Mouse (Mus musculus): Measurements from ENCODE around the gene Krtap3-1. TPM values are rescaled to one million over a fixed set of nuclear protein-coding genes. Genes with fewer than 3 reads are reported as not detected.
"Not testable (repeated sequence)": the region's sequence is repeated elsewhere in the genome, so short reads cannot be mapped to it uniquely, and the experiment has no call there.

The Krtap3-1 gene
- polyA plus RNA-seq (2014; fragmentation: Nextera tagmentation; extraction: Ambion mirVana), result not detected in 2 replicates

- Histone ChIP-seq H3K9me3 (ENCODE audit: control insufficient read depth, low read length) (no peaks in the 10 kb centered on the region), H3K36me3 (ENCODE audit: control insufficient read depth, insufficient read depth, low read length) (no peaks in the 10 kb centered on the region), H3K9ac (ENCODE audit: low read depth, low read length) (no peak within 1 kb of the TSS; the same call in 1 of the 2 replicates), H3K27ac (ENCODE audit: low read depth, low read length) (no peak within 1 kb of the TSS), H3K27me3 (replicated peaks; ENCODE audit: control insufficient read depth, insufficient read depth, low read length) (no peaks in the 10 kb centered on the region), H3K4me1 (replicated peaks; ENCODE audit: control insufficient read depth, insufficient read depth, low read length) (no peaks in the 10 kb centered on the region), H3K4me3 (ENCODE audit: low read depth, low read length) (no peak within 1 kb of the TSS), H3K4me2 (no peak within 1 kb of the TSS)
- WGBS, result 87% methylated on average over 7 of the region's 7 CpGs
- ATAC-seq (replicated peaks; ENCODE audit: low FRiP score), result no peak
- DNase-seq (ENCODE audit: low spot score), result no peak
Observed at GRCm38 (mm10) chr11:99566530-99566929, at the start of gene Krtap3-1. Gene Krtap3-1 (minus strand): TSS chr11:99566630.

DNA sequence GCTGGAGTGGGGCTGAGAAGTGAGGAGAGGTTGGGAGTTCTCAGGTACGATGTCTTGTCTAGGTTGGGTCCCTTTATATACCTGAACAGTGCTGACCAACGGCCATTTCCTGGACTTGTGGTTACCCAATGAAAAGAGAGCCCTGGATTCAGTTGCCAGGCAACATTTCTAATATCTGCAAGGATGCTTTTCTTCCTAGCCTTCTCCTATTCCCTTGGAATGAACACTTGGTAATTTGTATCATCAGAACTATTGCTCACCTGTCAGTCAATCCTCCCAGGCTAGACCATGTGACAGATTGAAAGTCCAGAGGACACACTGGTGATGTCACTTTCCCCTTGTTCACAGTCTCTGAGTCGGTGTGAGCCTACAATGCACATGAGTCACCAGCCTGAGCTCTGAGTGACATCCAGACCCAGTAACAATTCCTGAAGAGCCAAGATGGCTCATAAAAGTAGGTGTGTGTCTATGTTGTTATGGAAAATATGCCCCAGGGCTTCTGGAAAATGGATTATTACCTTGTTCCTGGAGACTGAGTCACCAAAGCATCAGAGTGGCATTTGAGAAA, 48.5 kb upstream of the Krtap3-1 start, which contains the start of gene Krtap2-4:
Gene Krtap2-4 (minus strand): TSS at position 51 of the 568 bp plus-strand sequence.
- H3K36me3 ChIP-seq (ENCODE audit: control insufficient read depth, insufficient read depth, low read length), result no peaks in the 10 kb centered on the region
- H3K9me3 ChIP-seq (ENCODE audit: control insufficient read depth, low read length), result no peaks in the 10 kb centered on the region
- WGBS, result 54% methylated on average over 3 of the region's 3 CpGs
- H3K4me2 ChIP-seq, result no peak within 1 kb of the TSS
- no peaks in the 10 kb centered on the region for H3K27me3 ChIP-seq (replicated peaks; ENCODE audit: control insufficient read depth, insufficient read depth, low read length)
- no peak for ATAC-seq (replicated peaks; ENCODE audit: low FRiP score)
- no peak within 1 kb of the TSS for H3K9ac ChIP-seq (ENCODE audit: low read depth, low read length)
- DNase-seq (ENCODE audit: low spot score), result no peak
- no peaks in the 10 kb centered on the region for H3K4me1 ChIP-seq (replicated peaks; ENCODE audit: control insufficient read depth, insufficient read depth, low read length)
- no peak within 1 kb of the TSS for H3K27ac ChIP-seq (ENCODE audit: low read depth, low read length)
- no peak within 1 kb of the TSS for H3K4me3 ChIP-seq (ENCODE audit: low read depth, low read length)

- not testable (repeated sequence) for H3K36me3 ChIP-seq (ENCODE audit: control insufficient read depth, insufficient read depth, low read length); H3K4me3 ChIP-seq (ENCODE audit: low read depth, low read length); H3K9ac ChIP-seq (ENCODE audit: low read depth, low read length); H3K4me1 ChIP-seq (replicated peaks; ENCODE audit: control insufficient read depth, insufficient read depth, low read length); H3K27ac ChIP-seq (ENCODE audit: low read depth, low read length); H3K4me2 ChIP-seq; DNase-seq (ENCODE audit: low spot score); H3K9me3 ChIP-seq (ENCODE audit: control insufficient read depth, low read length); H3K27me3 ChIP-seq (replicated peaks; ENCODE audit: control insufficient read depth, insufficient read depth, low read length); ATAC-seq (replicated peaks; ENCODE audit: low FRiP score)
- WGBS, result 49% methylated on average over 2 of the region's 2 CpGs
Observed at GRCm38 (mm10) chr11:99610089-99610488, 43.7 kb upstream of the Krtap3-1 start, which contains the start of gene Gm11937. Gene Gm11937 (minus strand): TSS chr11:99610189.

- ATAC-seq (replicated peaks; ENCODE audit: low FRiP score), result no peak
Observed at GRCm38 (mm10) chr11:99609126-99609525, 42.7 kb upstream of the Krtap3-1 start.

GRCm38 (mm10) chr11:99603208-99603607, 36.8 kb upstream of the Krtap3-1 start, which contains the start of gene Gm11938:
Gene Gm11938 (minus strand): TSS chr11:99603308.
- not testable (repeated sequence) for H3K36me3 ChIP-seq (ENCODE audit: control insufficient read depth, insufficient read depth, low read length); DNase-seq (ENCODE audit: low spot score); H3K27me3 ChIP-seq (replicated peaks; ENCODE audit: control insufficient read depth, insufficient read depth, low read length); H3K27ac ChIP-seq (ENCODE audit: low read depth, low read length); ATAC-seq (replicated peaks; ENCODE audit: low FRiP score); H3K9me3 ChIP-seq (ENCODE audit: control insufficient read depth, low read length); H3K4me3 ChIP-seq (ENCODE audit: low read depth, low read length); H3K4me2 ChIP-seq; H3K4me1 ChIP-seq (replicated peaks; ENCODE audit: control insufficient read depth, insufficient read depth, low read length); H3K9ac ChIP-seq (ENCODE audit: low read depth, low read length)
- 33% methylated on average over 1 of the region's 1 CpGs for WGBS

More at GRCm38 (mm10) chr11:99609126-99609525, 42.7 kb upstream of the Krtap3-1 start:
- DNase-seq (ENCODE audit: low spot score), result no peak
- H3K9ac ChIP-seq (ENCODE audit: low read depth, low read length), result no peak overlapping the region
- H3K27me3 ChIP-seq (replicated peaks; ENCODE audit: control insufficient read depth, insufficient read depth, low read length), result no peaks in the 10 kb centered on the region
- H3K4me3 ChIP-seq (ENCODE audit: low read depth, low read length), result no peak overlapping the region
- WGBS, result 62% methylated on average over 1 of the region's 1 CpGs
- H3K27ac ChIP-seq (ENCODE audit: low read depth, low read length), result no peak overlapping the region
- H3K4me1 ChIP-seq (replicated peaks; ENCODE audit: control insufficient read depth, insufficient read depth, low read length), result no peaks in the 10 kb centered on the region
- no peaks in the 10 kb centered on the region for H3K9me3 ChIP-seq (ENCODE audit: control insufficient read depth, low read length)
- H3K36me3 ChIP-seq (ENCODE audit: control insufficient read depth, insufficient read depth, low read length), result no peaks in the 10 kb centered on the region
- H3K4me2 ChIP-seq, result no peak overlapping the region

DNA sequence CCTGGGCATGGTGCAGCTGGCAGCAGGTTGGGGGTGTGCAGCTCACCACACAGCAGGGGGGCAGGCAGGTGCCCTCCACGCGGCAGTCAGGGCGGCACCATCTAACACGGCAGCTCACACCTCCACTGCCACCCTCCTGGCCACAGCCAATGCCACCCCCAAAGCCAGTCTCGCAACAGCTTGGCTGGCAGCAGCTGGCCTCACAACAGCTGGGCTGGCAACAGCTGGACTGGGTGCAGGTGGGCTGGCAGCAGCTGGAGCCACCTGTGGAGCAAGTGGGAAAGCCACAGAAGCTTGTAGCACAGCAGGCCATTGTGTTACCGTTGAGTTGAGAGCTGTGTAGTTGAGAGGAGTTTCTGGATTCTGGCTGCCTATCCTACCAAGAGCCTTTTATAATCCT, 31.3 kb upstream of the Krtap3-1 start, which contains the start of gene Krtap9-3:
Gene Krtap9-3 (minus strand): TSS at position 364 of the 400 bp plus-strand sequence.
- WGBS, result 82% methylated on average over 6 of the region's 6 CpGs
- not testable (repeated sequence) for ATAC-seq (replicated peaks; ENCODE audit: low FRiP score); H3K27me3 ChIP-seq (replicated peaks; ENCODE audit: control insufficient read depth, insufficient read depth, low read length); H3K4me3 ChIP-seq (ENCODE audit: low read depth, low read length); H3K9ac ChIP-seq (ENCODE audit: low read depth, low read length); H3K4me2 ChIP-seq; DNase-seq (ENCODE audit: low spot score); H3K27ac ChIP-seq (ENCODE audit: low read depth, low read length); H3K4me1 ChIP-seq (replicated peaks; ENCODE audit: control insufficient read depth, insufficient read depth, low read length); H3K36me3 ChIP-seq (ENCODE audit: control insufficient read depth, insufficient read depth, low read length); H3K9me3 ChIP-seq (ENCODE audit: control insufficient read depth, low read length)

DNA sequence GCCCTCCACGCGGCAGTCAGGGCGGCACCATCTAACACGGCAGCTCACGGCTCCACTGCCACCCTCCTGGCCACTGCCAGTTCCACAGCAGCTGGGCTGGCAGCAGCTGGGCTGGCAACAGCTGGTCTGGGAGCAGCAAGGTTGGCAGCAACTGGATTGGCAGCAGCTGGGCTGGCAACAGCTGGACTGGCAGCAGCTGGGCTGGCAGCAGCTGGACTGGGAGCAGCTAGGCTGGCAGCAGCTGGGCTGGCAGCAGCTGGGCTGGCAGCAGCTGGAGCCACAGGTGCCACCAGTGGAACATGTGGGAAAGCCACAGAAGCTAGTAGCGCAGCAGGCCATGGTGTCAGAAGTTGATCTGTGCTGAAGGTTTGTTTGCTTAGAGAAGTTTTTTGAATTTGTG, 24.6 kb upstream of the Krtap3-1 start, which contains the start of gene Krtap1-3:
Gene Krtap1-3 (minus strand): TSS at position 359 of the 400 bp plus-strand sequence.
- DNase-seq (ENCODE audit: low spot score), result no peak
- H3K4me1 ChIP-seq (replicated peaks; ENCODE audit: control insufficient read depth, insufficient read depth, low read length), result no peaks in the 10 kb centered on the region
- H3K27me3 ChIP-seq (replicated peaks; ENCODE audit: control insufficient read depth, insufficient read depth, low read length), result no peaks in the 10 kb centered on the region
- no peak within 1 kb of the TSS for H3K4me2 ChIP-seq
- H3K9me3 ChIP-seq (ENCODE audit: control insufficient read depth, low read length), result no peaks in the 10 kb centered on the region
- 93% methylated on average over 6 of the region's 6 CpGs for WGBS
- ATAC-seq (replicated peaks; ENCODE audit: low FRiP score), result no peak
- no peaks in the 10 kb centered on the region for H3K36me3 ChIP-seq (ENCODE audit: control insufficient read depth, insufficient read depth, low read length)
- no peak within 1 kb of the TSS for H3K4me3 ChIP-seq (ENCODE audit: low read depth, low read length)
- H3K9ac ChIP-seq (ENCODE audit: low read depth, low read length), result no peak within 1 kb of the TSS
- no peak within 1 kb of the TSS for H3K27ac ChIP-seq (ENCODE audit: low read depth, low read length)

DNA sequence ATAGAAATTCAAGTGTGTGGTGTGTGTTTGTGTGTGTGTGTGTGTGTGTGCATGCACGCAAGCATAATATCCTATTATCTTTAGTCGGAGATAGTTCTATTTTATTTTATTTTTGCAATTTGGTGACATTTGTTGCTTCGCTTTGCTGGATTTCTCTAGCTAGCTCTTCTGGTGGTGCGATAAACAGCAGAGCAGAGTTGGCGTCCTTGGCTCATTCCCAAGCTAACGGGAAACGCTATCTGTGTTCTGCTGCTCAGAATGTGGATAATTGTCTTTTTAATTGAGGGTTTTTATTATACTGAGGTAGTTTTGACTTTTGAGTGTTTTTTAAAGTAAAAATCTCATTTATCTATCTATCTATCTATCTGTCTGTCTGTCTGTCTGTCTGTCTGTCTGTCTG, 18.7 kb upstream of the Krtap3-1 start:
- H3K4me3 ChIP-seq (ENCODE audit: low read depth, low read length), result no peak overlapping the region
- WGBS, result 80% methylated on average over 7 of the region's 7 CpGs

GRCm38 (mm10) chr11:99583245-99583704, 16.8 kb upstream of the Krtap3-1 start, which contains the start of gene Krtap1-4:
Gene Krtap1-4 (minus strand): TSS chr11:99583654.
- 75% methylated on average over 5 of the region's 5 CpGs for WGBS

More for the DNA sequence above, 18.7 kb upstream of the Krtap3-1 start:
- Histone ChIP-seq H3K9ac (ENCODE audit: low read depth, low read length) (no peak overlapping the region), H3K36me3 (ENCODE audit: control insufficient read depth, insufficient read depth, low read length) (no peaks in the 10 kb centered on the region), H3K4me1 (replicated peaks; ENCODE audit: control insufficient read depth, insufficient read depth, low read length) (no peaks in the 10 kb centered on the region), H3K4me2 (no peak overlapping the region), H3K27me3 (replicated peaks; ENCODE audit: control insufficient read depth, insufficient read depth, low read length) (no peaks in the 10 kb centered on the region), H3K9me3 (ENCODE audit: control insufficient read depth, low read length) (no peaks in the 10 kb centered on the region), H3K27ac (ENCODE audit: low read depth, low read length) (no peak overlapping the region)
- ATAC-seq (replicated peaks; ENCODE audit: low FRiP score) (no peak), DNase-seq (ENCODE audit: low spot score) (no peak)

More at GRCm38 (mm10) chr11:99583245-99583704, 16.8 kb upstream of the Krtap3-1 start, which contains the start of gene Krtap1-4:
- no peaks in the 10 kb centered on the region for H3K27me3 ChIP-seq (replicated peaks; ENCODE audit: control insufficient read depth, insufficient read depth, low read length)
- H3K4me2 ChIP-seq, result no peak within 1 kb of the TSS
- H3K9me3 ChIP-seq (ENCODE audit: control insufficient read depth, low read length), result no peaks in the 10 kb centered on the region
- H3K36me3 ChIP-seq (ENCODE audit: control insufficient read depth, insufficient read depth, low read length), result no peaks in the 10 kb centered on the region
- ATAC-seq (replicated peaks; ENCODE audit: low FRiP score) (no peak), DNase-seq (ENCODE audit: low spot score) (no peak)
- H3K4me1 ChIP-seq (replicated peaks; ENCODE audit: control insufficient read depth, insufficient read depth, low read length), result no peaks in the 10 kb centered on the region
- no peak within 1 kb of the TSS for H3K27ac ChIP-seq (ENCODE audit: low read depth, low read length)
- no peak within 1 kb of the TSS for H3K4me3 ChIP-seq (ENCODE audit: low read depth, low read length)
- no peak within 1 kb of the TSS for H3K9ac ChIP-seq (ENCODE audit: low read depth, low read length)

Measured in liver, embryonic 11.5 days (tissue).